Mouse (Mus musculus): ENCODE data around the gene Ahnak.

- TF ChIP-seq MAX (IDR thresholded peaks at IDR 0.05) = no peak
- no peak for TF ChIP-seq CTCF (IDR thresholded peaks at IDR 0.05; ENCODE audit: control insufficient read depth, insufficient read depth, insufficient read length)
- no peak for TF ChIP-seq MYOG (IDR thresholded peaks at IDR 0.05; ENCODE audit: control insufficient read depth, extremely low read depth, insufficient read length)
- TF ChIP-seq USF1 (IDR thresholded peaks at IDR 0.05; ENCODE audit: low read depth) = no peak
- no peak for TF ChIP-seq MYOD1 (IDR thresholded peaks at IDR 0.05; ENCODE audit: control insufficient read depth, insufficient read length, low read depth)
- no peak for TF ChIP-seq CEBPB (IDR thresholded peaks at IDR 0.05; ENCODE audit: low read depth)
Observed at GRCm38 (mm10) chr19:9040649-9041048, 51.6 kb downstream of the Ahnak start.

Measured in C2C12 (cell line).